Mouse (Mus musculus) cortical plate, adult 2 months (tissue): ENCODE measurements around the gene Cryge. TPM values are rescaled to one million over a fixed set of nuclear protein-coding genes. Genes with fewer than 3 reads are reported as not detected.

Experiments used
- H3K27ac ChIP-seq: fragments of 200-500 bp; 2 replicates; pipeline ENCODE4 v1.5.1; 2012; ENCODE audit warnings: low read length, control low read depth, inconsistent platforms; ENCODE audit not compliant: insufficient read depth
- H3K4me1 ChIP-seq: fragments of 200-500 bp; 2 replicates; pipeline ENCODE4 v1.6.1; 2011; ENCODE audit warnings: low read length; ENCODE audit not compliant: control insufficient read depth, insufficient read depth
- H3K4me3 ChIP-seq: fragments of 200-500 bp; 2 replicates; pipeline ENCODE4 v1.5.1; 2011; ENCODE audit warnings: mild to moderate bottlenecking, low read length, control low read depth; ENCODE audit not compliant: insufficient read depth
- CTCF ChIP-seq: fragments of 200-500 bp; IDR thresholded peaks from 2 replicates; pipeline ENCODE4 v1.5.1; 2011; ENCODE audit warnings: mild to moderate bottlenecking, control low read depth, low read length; ENCODE audit not compliant: insufficient read depth; ENCODE audit errors: extremely low read depth
- POLR2A ChIP-seq: fragments of 200-500 bp; IDR thresholded peaks from 2 replicates; pipeline ENCODE4 v1.6.1; 2011; ENCODE audit warnings: mild to moderate bottlenecking, low read length, control low read depth; ENCODE audit not compliant: insufficient read depth; ENCODE audit errors: extremely low read depth
- polyA plus RNA-seq: library from polyadenylated mRNA; depleted of rRNA; stranded (reverse); fragments of >200 nt; gene quantifications from 2 replicates; pipeline ENCODE4 v1.2.3, GENCODE M21; 2012

The Cryge gene
- polyA plus RNA-seq, 1 experiment, result not detected

GRCm38 (mm10) chr1:65052140-65052539 lies 1.2 kb upstream of the Cryge start:
- Histone ChIP-seq H3K4me1 (no peaks in the 10 kb centered on the region), H3K27ac (no peak overlapping the region), H3K4me3 (no peak overlapping the region)
- TF ChIP-seq POLR2A (no peak), CTCF (no peak)

GRCm38 (mm10) chr1:65051696-65052095 lies 747 bp upstream of the Cryge start:
- no peaks in the 10 kb centered on the region for H3K4me1 ChIP-seq
- TF ChIP-seq POLR2A (no peak), CTCF (no peak)
- no peak overlapping the region for H3K27ac ChIP-seq
- H3K4me3 ChIP-seq, result no peak overlapping the region

GRCm38 (mm10) chr1:65048781-65049180 lies 2.2 kb downstream of the Cryge start:
- Histone ChIP-seq H3K4me1 (no peaks in the 10 kb centered on the region), H3K27ac (no peak overlapping the region), H3K4me3 (no peak overlapping the region)
- TF ChIP-seq POLR2A (no peak), CTCF (no peak)

- TF ChIP-seq CTCF (peak; percentile 51; the same call in 1 of the 2 replicates), POLR2A (no peak)
- Histone ChIP-seq H3K4me1 (no peaks in the 10 kb centered on the region), H3K27ac (no peak overlapping the region), H3K4me3 (no peak overlapping the region; the same call in 1 of the 2 replicates)
These were observed 4.4 kb downstream of the Cryge start for GRCm38 (mm10) chr1:65046401-65047109.

- TF ChIP-seq POLR2A, result no peak
- no peak for TF ChIP-seq CTCF
- Histone ChIP-seq H3K4me1 (no peaks in the 10 kb centered on the region), H3K27ac (no peak overlapping the region), H3K4me3 (no peak overlapping the region)
These were observed 7.5 kb downstream of the Cryge start for GRCm38 (mm10) chr1:65043433-65043832.

DNA sequence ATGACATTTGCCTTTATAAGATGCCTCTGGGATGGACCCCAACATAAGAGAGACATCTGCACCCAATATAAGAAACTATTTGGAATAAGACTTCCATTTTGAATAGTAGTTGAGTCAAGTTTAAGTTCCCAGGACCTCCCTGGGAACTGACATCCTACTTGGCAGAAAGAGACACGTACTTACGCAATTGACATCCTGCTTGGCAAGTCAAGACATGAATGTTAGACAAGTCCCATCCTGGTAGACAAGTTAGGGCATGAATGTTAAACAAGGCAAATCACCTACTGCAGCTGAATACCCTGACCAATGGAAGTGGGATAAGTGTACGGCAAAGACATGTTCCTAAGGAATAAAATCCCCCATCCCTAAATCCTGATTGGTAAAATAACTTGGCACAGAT lies 9.1 kb downstream of the Cryge start:
- H3K4me1 ChIP-seq, result no peaks in the 10 kb centered on the region
- TF ChIP-seq POLR2A (no peak), CTCF (no peak)
- H3K27ac ChIP-seq, result no peak overlapping the region
- no peak overlapping the region for H3K4me3 ChIP-seq

DNA sequence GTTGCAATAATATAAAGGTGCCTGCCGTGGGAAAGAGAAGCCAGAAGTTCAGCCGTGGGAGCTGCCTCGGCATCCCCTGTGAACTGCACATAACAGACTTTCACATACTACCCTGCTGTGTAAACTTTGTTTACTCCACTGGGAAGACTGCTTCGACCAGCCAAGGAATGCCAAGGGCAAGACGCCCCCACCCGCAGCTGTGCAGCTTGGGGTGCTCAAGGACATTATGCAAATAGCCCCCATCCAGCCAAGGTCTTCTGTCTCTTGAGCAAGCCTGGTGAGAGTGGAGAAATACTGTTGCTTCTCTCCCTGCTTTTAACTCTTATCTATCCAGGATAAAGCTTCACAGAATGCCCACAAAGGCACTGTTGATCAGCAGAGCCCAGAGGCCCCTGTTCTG lies 10.1 kb downstream of the Cryge start:
- no peak overlapping the region for H3K4me3 ChIP-seq
- no peak overlapping the region for H3K27ac ChIP-seq
- no peak for TF ChIP-seq CTCF
- TF ChIP-seq POLR2A, result no peak
- no peaks in the 10 kb centered on the region for H3K4me1 ChIP-seq

DNA sequence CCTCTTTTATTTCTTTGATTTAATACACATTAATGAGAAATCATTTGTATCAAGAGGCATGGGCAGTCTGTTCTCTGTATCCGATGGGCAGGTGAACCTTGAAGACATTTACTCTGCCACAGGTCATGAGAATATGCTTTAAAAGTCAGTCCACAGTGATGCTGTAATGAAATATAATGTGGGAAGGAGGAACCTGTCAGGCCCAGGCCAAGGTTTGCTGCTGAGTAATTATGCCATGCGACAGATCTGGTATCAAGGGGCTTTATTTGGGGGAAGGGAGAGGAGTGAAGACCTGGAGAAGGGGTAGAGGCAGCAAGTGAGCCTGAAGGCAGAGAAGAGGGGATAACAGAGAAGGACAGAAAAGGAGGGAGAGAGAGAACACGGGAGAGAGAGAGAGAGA lies 11.3 kb downstream of the Cryge start:
- H3K4me3 ChIP-seq, result no peak overlapping the region
- H3K4me1 ChIP-seq, result no peaks in the 10 kb centered on the region
- TF ChIP-seq CTCF (no peak), POLR2A (no peak)
- no peak overlapping the region for H3K27ac ChIP-seq

- Histone ChIP-seq H3K27ac (no peak overlapping the region), H3K4me1 (no peaks in the 10 kb centered on the region), H3K4me3 (no peak overlapping the region)
- TF ChIP-seq POLR2A (no peak), CTCF (no peak)
These were observed 13.4 kb downstream of the Cryge start for GRCm38 (mm10) chr1:65037542-65037941.

DNA sequence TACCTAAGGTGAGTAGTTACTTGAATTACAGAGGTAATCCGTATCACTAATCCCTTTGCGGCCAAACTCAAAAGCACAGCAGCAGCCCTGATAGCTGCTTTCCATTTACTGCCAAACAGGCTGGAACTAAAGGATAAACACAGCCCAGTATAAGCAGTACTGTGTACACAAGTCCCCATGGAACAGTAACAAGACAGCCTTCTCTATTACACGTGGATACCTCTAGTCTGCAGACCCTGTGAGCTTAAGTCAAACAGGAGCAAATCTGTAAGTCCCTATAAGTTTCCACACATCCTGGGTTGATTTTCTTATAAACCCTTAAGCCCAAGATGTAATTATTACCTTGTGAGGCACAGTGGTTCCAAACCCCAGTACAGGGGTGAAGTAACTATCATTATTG lies 15.4 kb downstream of the Cryge start:
- no peak for TF ChIP-seq POLR2A
- TF ChIP-seq CTCF, result no peak

GRCm38 (mm10) chr1:65032641-65033040 lies 18.3 kb downstream of the Cryge start, which contains the start of gene Akr1cl:
Gene Akr1cl (minus strand): TSS chr1:65032759.
- no peak for TF ChIP-seq CTCF
- no peak for TF ChIP-seq POLR2A
- no peak within 1 kb of the TSS for H3K27ac ChIP-seq
- no peak within 1 kb of the TSS for H3K4me3 ChIP-seq
- H3K4me1 ChIP-seq, result no peaks in the 10 kb centered on the region

More for the DNA sequence above, 15.4 kb downstream of the Cryge start:
- no peak overlapping the region for H3K27ac ChIP-seq
- no peaks in the 10 kb centered on the region for H3K4me1 ChIP-seq
- no peak overlapping the region for H3K4me3 ChIP-seq
